Mouse (Mus musculus): ENCODE data around the gene Xpo5.

Xpo5 gene

DNA sequence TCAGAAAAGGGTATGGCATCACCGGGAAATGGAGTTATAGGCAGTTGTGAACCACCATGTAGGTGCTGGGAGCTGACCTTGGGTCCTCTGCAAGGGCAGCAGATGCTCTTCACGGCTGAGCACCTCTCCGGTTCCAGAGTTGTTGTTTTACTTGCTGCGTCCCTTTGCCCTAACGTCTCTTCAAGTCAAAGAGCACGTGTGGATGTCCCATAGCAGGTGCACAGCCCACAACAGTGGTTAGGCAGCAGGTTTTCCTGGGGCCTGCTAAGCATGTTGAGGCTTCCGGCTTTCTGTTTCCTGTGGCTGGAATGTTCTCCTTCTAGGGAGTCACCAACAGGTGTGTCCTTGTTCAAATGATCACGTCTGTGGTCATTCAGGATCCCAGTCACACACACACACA is 81.3 kb downstream of the Xpo5 start:
- in situ Hi-C loops (cut with MboI, MseI), result no loop called here

DNA sequence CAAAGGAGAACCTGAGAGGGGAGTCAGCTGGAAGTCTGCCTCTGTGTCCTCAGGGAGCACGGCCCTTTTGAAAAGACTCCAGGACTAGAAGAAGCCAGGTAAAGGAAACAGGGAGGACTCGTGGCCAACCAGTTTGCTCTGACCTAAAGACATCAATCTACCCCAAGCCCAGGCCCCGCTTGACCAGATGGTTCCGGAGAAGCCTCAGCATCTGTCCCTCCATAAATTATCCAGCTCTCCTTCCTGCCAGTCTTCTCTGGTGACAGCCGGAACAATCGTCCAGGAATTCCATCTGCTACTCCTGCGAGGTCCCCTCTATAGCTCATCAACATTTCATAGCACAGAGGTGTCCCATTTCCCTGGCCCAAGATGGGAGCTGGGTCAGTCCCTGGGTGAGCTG is 82.1 kb downstream of the Xpo5 start:
- in situ Hi-C loops (cut with MboI, MseI), result no loop called here

DNA sequence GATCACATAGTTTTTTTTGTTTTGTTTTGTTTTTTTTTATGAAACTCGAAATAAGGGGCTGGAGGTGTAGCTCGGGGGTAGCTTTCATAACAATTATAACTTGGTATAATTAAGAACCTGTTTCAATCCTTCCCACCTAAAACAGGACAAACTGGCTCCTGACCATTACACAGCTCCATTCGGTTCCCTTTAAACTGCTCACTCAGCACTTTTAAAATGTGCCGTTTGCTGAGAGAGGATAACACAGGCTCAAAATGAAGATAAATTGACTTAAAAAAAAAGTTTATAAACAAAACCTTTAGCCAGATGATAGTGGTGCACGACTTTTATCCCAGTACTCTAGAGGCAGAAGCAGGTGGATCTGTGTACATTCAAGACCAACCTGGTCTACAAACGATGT is 82.8 kb downstream of the Xpo5 start:
- in situ Hi-C loops (cut with MboI, MseI), result no loop called here

DNA sequence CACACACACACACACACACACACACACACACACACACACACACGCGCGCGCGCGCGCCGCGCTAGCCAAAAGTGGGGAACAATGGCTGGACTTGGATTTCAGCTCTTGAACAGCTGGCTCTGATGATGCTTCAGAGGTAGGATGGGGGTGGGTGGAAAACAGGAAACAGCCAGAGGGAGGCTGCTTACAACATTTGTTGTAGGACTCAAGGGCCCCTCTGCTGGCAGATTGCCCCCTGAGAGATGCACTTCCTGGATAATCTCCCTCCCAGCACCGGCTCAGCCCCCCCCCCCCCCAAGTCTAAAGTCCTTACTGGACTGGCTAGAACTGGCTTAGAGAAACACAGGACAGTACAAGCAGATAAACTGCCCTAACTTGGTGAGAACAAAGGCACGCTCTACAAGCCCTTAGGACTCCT is 85.1 kb downstream of the Xpo5 start:
- in situ Hi-C loops (cut with MboI, MseI), result no loop called here

Measured in regulatory T cell (primary cell).